Mouse (Mus musculus) small intestine, adult 2 months (tissue): ENCODE results near the gene Gm20388. TPM values are rescaled to one million over a fixed set of nuclear protein-coding genes. Genes with fewer than 3 reads are reported as not detected.

Experiments used
- H3K27ac ChIP-seq: fragments of 200-500 bp; 2 replicates; pipeline ENCODE4 v1.5.1; 2012; ENCODE audit warnings: low read depth, low read length, control low read depth, inconsistent platforms; ENCODE audit not compliant: insufficient read depth
- H3K27me3 ChIP-seq: fragments of 200-500 bp; 2 replicates; pipeline ENCODE4 v1.6.1; 2012; ENCODE audit warnings: mild to moderate bottlenecking, moderate library complexity, low read length, inconsistent platforms; ENCODE audit not compliant: control insufficient read depth, insufficient read depth
- H3K36me3 ChIP-seq: fragments of 200-500 bp; 2 replicates; pipeline ENCODE4 v1.6.1; 2012; ENCODE audit warnings: mild to moderate bottlenecking, low read length, control low read depth, inconsistent platforms; ENCODE audit not compliant: control insufficient read depth, insufficient read depth
- H3K4me1 ChIP-seq: fragments of 200-500 bp; 2 replicates; pipeline ENCODE4 v1.6.1; 2012; ENCODE audit warnings: low read length, inconsistent platforms, mixed read lengths; ENCODE audit not compliant: control insufficient read depth, insufficient read depth, insufficient read length
- H3K4me3 ChIP-seq: fragments of 200-500 bp; 2 replicates; pipeline ENCODE4 v1.5.1; 2012; ENCODE audit warnings: low read depth, mild to moderate bottlenecking, control low read depth, inconsistent platforms, low read length, moderate library complexity
- CTCF ChIP-seq: fragments of 200-500 bp; IDR thresholded peaks from 2 replicates; pipeline ENCODE4 v1.5.1; 2012; ENCODE audit warnings: low read depth, mild to moderate bottlenecking, control low read depth, inconsistent platforms, low read length, moderate library complexity, mixed read lengths; ENCODE audit not compliant: insufficient replicate concordance, insufficient read length; ENCODE audit errors: extremely low read depth
- POLR2A ChIP-seq: fragments of 200-500 bp; IDR thresholded peaks from 2 replicates; pipeline ENCODE4 v1.6.1; 2012; ENCODE audit warnings: low read depth, mild to moderate bottlenecking, control low read depth, inconsistent platforms, low read length, moderate library complexity
- WGBS: fragments of 180-500 bp; shearing (Covaris S2); methylation state at CpG from one replicate; pipeline ENCODE4 v1.1.7; 2018; 5-methylcytosine and 5-hydroxymethylcytosine counted together
- polyA plus RNA-seq: library from polyadenylated mRNA; depleted of rRNA; stranded (reverse); fragments of >200 nt; gene quantifications from 2 replicates; pipeline ENCODE4 v1.2.3, GENCODE M21; 2012

Gene Gm20388
- polyA plus RNA-seq, 1 experiment: 37.3 TPM

- H3K4me1 ChIP-seq: peaks cover 30% of the 10 kb centered on the region
- no peak overlapping the region for H3K4me3 ChIP-seq
- H3K27ac ChIP-seq: peak overlapping the region; percentile 75
- H3K27me3 ChIP-seq: no peaks in the 10 kb centered on the region
- 78% methylated on average over 12 of the region's 12 CpGs for WGBS
- TF ChIP-seq POLR2A (no peak), CTCF (no peak)
- H3K36me3 ChIP-seq: peaks cover 3% of the 10 kb centered on the region; the same call in 1 of the 2 replicates
These were observed 4360.9 kb downstream of the Gm20388 start for GRCm38 (mm10) chr8:124271518-124271917.

- H3K4me3 ChIP-seq: no peak overlapping the region
- TF ChIP-seq CTCF (no peak), POLR2A (no peak)
- H3K4me1 ChIP-seq: peaks cover 26% of the 10 kb centered on the region
- H3K27me3 ChIP-seq: no peaks in the 10 kb centered on the region
- peaks cover 3% of the 10 kb centered on the region; the same call in 1 of the 2 replicates for H3K36me3 ChIP-seq
- WGBS: 68% methylated on average over 3 of the region's 3 CpGs
- peak overlapping the region; percentile 72 for H3K27ac ChIP-seq
These were observed 4362.2 kb downstream of the Gm20388 start for GRCm38 (mm10) chr8:124272792-124273191.

GRCm38 (mm10) chr8:124273606-124274218 lies 4363.1 kb downstream of the Gm20388 start:
- Histone ChIP-seq H3K36me3 (peaks cover 3% of the 10 kb centered on the region; the same call in 1 of the 2 replicates), H3K4me3 (no peak overlapping the region), H3K4me1 (peaks cover 33% of the 10 kb centered on the region), H3K27ac (peak overlapping the region; percentile 72), H3K27me3 (no peaks in the 10 kb centered on the region)
- 62% methylated on average over 8 of the region's 8 CpGs for WGBS
- TF ChIP-seq POLR2A (no peak), CTCF (no peak)

GRCm38 (mm10) chr8:124274441-124275120 lies 4363.9 kb downstream of the Gm20388 start:
- 83% methylated on average over 10 of the region's 10 CpGs for WGBS
- H3K27me3 ChIP-seq: no peaks in the 10 kb centered on the region
- H3K4me1 ChIP-seq: peaks cover 35% of the 10 kb centered on the region
- H3K27ac ChIP-seq: peak overlapping the region; percentile 72
- peaks cover 3% of the 10 kb centered on the region; the same call in 1 of the 2 replicates for H3K36me3 ChIP-seq
- no peak for TF ChIP-seq CTCF
- TF ChIP-seq POLR2A: no peak
- no peak overlapping the region for H3K4me3 ChIP-seq

GRCm38 (mm10) chr8:124275377-124276071 lies 4364.9 kb downstream of the Gm20388 start:
- Histone ChIP-seq H3K4me1 (peaks cover 34% of the 10 kb centered on the region), H3K27ac (peak overlapping the region; percentile 34; the same call in 1 of the 2 replicates), H3K27me3 (no peaks in the 10 kb centered on the region), H3K4me3 (no peak overlapping the region), H3K36me3 (peaks cover 3% of the 10 kb centered on the region; the same call in 1 of the 2 replicates)
- no peak for TF ChIP-seq CTCF
- TF ChIP-seq POLR2A: no peak
- 91% methylated on average over 10 of the region's 10 CpGs for WGBS

- Histone ChIP-seq H3K27me3 (no peaks in the 10 kb centered on the region), H3K27ac (peak overlapping the region; percentile 32), H3K4me1 (peaks cover 24% of the 10 kb centered on the region), H3K4me3 (no peak overlapping the region), H3K36me3 (no peaks in the 10 kb centered on the region)
- WGBS: 68% methylated on average over 24 of the region's 24 CpGs
- TF ChIP-seq POLR2A: no peak
- TF ChIP-seq CTCF: no peak
These were observed 4367.6 kb downstream of the Gm20388 start for GRCm38 (mm10) chr8:124277951-124278910.
